Mouse (Mus musculus) central nervous system, embryonic 14 days (tissue): ENCODE measurements around the gene Gm21778. TPM values are rescaled to one million over a fixed set of nuclear protein-coding genes. Genes with fewer than 3 reads are reported as not detected.

Source experiments
- polyA plus RNA-seq: library from polyadenylated mRNA; depleted of rRNA; stranded (reverse); fragments of >200 nt; gene quantifications from 2 replicates; pipeline ENCODE4 v1.2.3, GENCODE M21; 2012; rRNA removed

Gene Gm21778
- not detected in 2 replicates for polyA plus RNA-seq

GRCm38 (mm10) chrY:5942160-5942559 lies at the start of gene Gm21778:
TSS of gene Gm21778 (plus strand) at chrY:5942460.

Other genes starting within 250 kb of the Gm21778 start
- gene Gm20914, start 216.5 kb upstream of the Gm21778 start, polyA plus RNA-seq, result not detected in 2 replicates
- not detected in 2 replicates for gene Gm28171, start 149.1 kb upstream of the Gm21778 start, polyA plus RNA-seq